Mouse (Mus musculus) hindbrain, embryonic 11.5 days (tissue): Measurements from ENCODE around the gene Dlg2. TPM values are rescaled to one million over a fixed set of nuclear protein-coding genes. Genes with fewer than 3 reads are reported as not detected.

Source experiments
- ATAC-seq: fragments of 200-750 bp; cut with Nextera tagmentation; 2 replicates; pipeline ENCODE4 v1.8.0; 2017; ENCODE audit warnings: mild to moderate bottlenecking, moderate TSS enrichment, moderate library complexity; ENCODE audit not compliant: low FRiP score
- DNase-seq: peaks from one replicate; pipeline ENCODE4 v3.0.0-alpha.2; 2015; ENCODE audit warnings: low spot score
- H3K27ac ChIP-seq: fragments of 300-500 bp; sonication (generic); 2 replicates; pipeline ENCODE4 v1.5.1; 2014; ENCODE audit warnings: mild to moderate bottlenecking, low read depth, low read length
- H3K27me3 ChIP-seq: fragments of 300-500 bp; sonication (generic); 2 replicates; pipeline ENCODE4 v1.6.1; 2014; ENCODE audit warnings: mild to moderate bottlenecking, low read length, moderate library complexity, mixed read lengths; ENCODE audit not compliant: control insufficient read depth, insufficient read depth
- H3K36me3 ChIP-seq: fragments of 300-500 bp; sonication (generic); 2 replicates; pipeline ENCODE4 v1.6.1; 2014; ENCODE audit warnings: mild to moderate bottlenecking, low read length, moderate library complexity, mixed read lengths; ENCODE audit not compliant: control insufficient read depth, insufficient read depth
- H3K4me1 ChIP-seq: fragments of 300-500 bp; sonication (generic); replicated peaks from 2 replicates; pipeline ENCODE4 v1.6.1; 2014; ENCODE audit warnings: low read length, mixed read lengths; ENCODE audit not compliant: control insufficient read depth, insufficient read depth
- H3K4me2 ChIP-seq: fragments of 300-500 bp; sonication (generic); replicated peaks from 2 replicates; pipeline ENCODE4 v1.6.1; 2014; ENCODE audit warnings: mild to moderate bottlenecking, low read depth, low read length
- H3K4me3 ChIP-seq: fragments of 300-500 bp; sonication (generic); 2 replicates; pipeline ENCODE4 v1.5.1; 2014; ENCODE audit warnings: low read depth, low read length
- H3K9ac ChIP-seq: fragments of 300-500 bp; sonication (generic); 2 replicates; pipeline ENCODE4 v1.6.1; 2014; ENCODE audit warnings: low read depth, low read length
- H3K9me3 ChIP-seq: fragments of 300-500 bp; sonication (generic); 2 replicates; pipeline ENCODE4 v1.6.1; 2016; ENCODE audit warnings: low read length; ENCODE audit not compliant: control insufficient read depth
- WGBS: fragments of 180-500 bp; shearing (Covaris S2); extraction: QIAGEN DNeasy Blood & Tissue Kit; methylation state at CpG from one replicate; pipeline ENCODE4 v1.1.7; 2014; 5-methylcytosine and 5-hydroxymethylcytosine counted together
- polyA plus RNA-seq: library from polyadenylated mRNA; unstranded; fragments of >200 nt; fragmentation: Nextera tagmentation; extraction: Ambion mirVana; gene quantifications from 2 replicates; pipeline ENCODE4 v1.2.1, GENCODE M21; 2014

Dlg2 gene
- polyA plus RNA-seq, 1 experiment from 2014 or later = 3.1 TPM

DNA sequence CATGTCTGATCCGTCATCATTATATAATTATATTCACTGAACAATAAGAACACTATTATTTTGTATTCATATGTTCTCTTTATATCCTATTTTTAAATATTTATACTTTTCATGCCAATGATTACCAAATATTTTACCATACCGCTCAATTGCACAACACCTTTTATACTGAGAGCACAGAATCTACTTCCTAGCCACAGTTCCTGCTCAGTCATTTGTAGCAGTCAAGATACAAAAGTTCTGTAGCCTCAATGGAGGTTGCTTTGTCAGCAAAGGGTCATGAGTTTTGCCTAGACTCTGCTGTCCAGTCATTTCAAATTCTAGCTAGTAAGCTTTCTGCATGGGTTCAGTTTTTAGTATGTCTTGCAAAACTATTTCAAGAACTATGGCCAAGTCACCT is 6.1 kb downstream of the Dlg2 start:
- ATAC-seq (no peak), DNase-seq (no peak)
- Histone ChIP-seq H3K9me3 (no peaks in the 10 kb centered on the region), H3K27ac (no peak overlapping the region), H3K36me3 (no peaks in the 10 kb centered on the region), H3K27me3 (no peaks in the 10 kb centered on the region), H3K9ac (no peak overlapping the region), H3K4me3 (no peak overlapping the region), H3K4me2 (no peak overlapping the region), H3K4me1 (no peaks in the 10 kb centered on the region)
- WGBS = 90% methylated on average over 2 of the region's 2 CpGs

DNA sequence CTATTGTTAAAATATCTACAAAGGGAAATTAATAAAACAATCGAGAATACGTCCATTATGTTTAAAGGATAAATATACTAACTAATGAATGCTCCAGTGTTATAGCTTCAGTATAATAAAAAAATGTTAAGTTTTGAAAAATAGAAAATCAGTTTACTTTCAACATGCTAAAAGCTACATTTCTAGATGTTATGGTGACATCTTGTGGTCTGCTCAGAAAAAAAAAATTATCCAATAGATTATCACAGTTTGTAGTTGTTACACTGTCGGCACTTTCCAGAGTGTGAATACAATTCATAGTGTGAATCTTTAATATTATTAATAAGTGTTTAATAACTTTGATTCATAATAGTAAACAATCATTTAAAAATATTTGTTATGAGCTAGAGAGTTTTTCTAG is 31.7 kb downstream of the Dlg2 start:
- Histone ChIP-seq H3K36me3 (no peaks in the 10 kb centered on the region), H3K4me1 (no peaks in the 10 kb centered on the region), H3K27me3 (no peaks in the 10 kb centered on the region), H3K4me2 (no peak overlapping the region), H3K9ac (no peak overlapping the region), H3K27ac (no peak overlapping the region), H3K4me3 (no peak overlapping the region), H3K9me3 (no peaks in the 10 kb centered on the region)
- WGBS = 81% methylated on average over 3 of the region's 3 CpGs
- ATAC-seq (no peak), DNase-seq (no peak)

DNA sequence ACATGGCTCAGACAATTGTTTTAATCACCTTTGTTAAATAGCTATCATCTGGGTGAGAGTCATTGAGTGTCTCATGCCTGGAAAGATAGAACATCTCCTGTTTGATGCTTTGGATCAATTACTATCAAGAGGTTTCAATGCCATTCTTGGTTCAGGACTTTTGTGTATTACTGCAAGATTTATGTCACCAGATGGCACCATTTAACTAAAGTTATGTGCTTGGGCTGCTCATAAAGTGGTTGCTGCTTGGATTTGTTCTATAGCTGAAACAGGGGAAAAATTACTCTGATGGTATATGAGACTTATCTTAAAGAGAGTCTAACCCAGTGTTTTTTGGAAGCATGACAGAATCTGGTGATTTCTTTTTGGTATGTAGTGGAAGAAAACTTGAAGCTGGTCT is 35.8 kb downstream of the Dlg2 start:
- Histone ChIP-seq H3K9me3 (no peaks in the 10 kb centered on the region), H3K9ac (no peak overlapping the region), H3K4me3 (no peak overlapping the region), H3K4me2 (no peak overlapping the region), H3K27ac (no peak overlapping the region), H3K4me1 (no peaks in the 10 kb centered on the region), H3K36me3 (no peaks in the 10 kb centered on the region), H3K27me3 (no peaks in the 10 kb centered on the region)
- ATAC-seq (no peak), DNase-seq (peak; percentile 14)

DNA sequence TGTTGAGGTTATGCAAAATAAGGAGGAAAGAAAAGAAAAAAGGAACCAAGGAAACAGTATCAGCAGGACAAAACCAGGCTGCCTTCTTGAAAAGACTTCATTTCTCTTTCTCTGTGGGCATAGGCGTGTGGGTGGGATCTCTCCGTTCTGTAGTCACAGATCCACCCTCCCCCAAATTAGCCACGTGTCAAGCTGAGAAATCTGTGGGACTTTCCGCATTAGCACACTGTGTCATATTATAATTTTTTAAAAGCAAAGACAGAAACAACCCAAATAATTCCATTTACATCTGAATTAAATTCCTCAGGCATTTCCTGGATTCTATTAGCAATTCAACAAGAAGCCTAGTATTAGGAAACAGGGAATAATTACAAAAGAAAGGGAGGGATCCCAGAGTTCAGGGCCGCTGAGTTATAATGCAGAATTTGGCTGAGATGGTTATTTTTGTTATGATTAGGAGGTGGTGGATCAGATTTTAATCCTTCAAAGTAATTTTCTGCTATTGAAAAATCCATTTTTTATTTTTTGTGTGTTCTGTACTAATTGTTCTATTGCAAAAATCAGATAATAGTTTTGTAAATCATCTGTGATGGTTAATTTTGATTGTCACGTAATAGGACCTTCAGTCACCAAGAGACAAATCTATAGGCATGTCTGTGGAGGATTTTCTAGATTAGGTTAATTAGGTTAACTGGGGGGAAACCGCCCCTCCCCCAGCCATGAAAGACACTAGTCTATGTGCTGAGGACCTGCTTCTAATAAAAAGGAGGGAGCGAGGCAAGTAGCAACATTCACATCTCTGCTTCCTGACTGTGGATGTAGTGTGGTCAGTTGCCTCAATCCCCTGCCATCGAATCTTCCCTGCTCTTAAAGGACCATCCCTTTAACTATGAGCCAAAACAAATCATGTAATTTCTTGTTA is 63.3 kb downstream of the Dlg2 start:
- no peaks in the 10 kb centered on the region for H3K36me3 ChIP-seq
- no peaks in the 10 kb centered on the region for H3K9me3 ChIP-seq
- no peak overlapping the region for H3K27ac ChIP-seq
- 55% methylated on average over 9 of the region's 9 CpGs for WGBS
- H3K9ac ChIP-seq = no peak overlapping the region
- no peak overlapping the region for H3K4me3 ChIP-seq
- no peak for DNase-seq
- ATAC-seq = peak; percentile 38; the same call in 1 of the 2 replicates
- no peak overlapping the region for H3K4me2 ChIP-seq
- H3K4me1 ChIP-seq = no peaks in the 10 kb centered on the region
- H3K27me3 ChIP-seq = no peaks in the 10 kb centered on the region

DNA sequence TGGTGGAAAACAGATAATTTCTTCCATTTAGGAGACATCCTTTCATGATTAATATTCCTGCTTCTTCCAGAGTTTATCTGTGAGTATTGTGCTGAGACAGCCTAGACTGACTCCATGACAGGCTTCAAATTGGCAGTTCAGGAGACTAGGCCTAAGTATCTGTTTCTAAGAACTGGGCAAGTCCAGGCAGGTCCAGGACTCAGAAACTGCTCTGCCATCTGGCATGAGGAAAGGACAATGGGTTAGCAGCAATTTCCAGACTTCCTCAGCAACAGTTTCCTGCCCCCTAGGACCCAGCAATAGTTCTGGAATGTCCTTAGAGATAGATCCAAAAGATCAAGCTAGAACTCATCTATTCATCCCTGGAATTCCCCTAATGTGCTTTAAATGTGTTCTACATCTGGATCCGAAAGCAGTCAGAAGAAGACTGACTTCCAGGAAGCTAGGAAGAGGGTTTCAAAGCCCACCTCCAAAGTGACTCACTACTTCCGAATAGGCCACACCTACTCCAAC is 64.4 kb downstream of the Dlg2 start:
- WGBS = 91% methylated on average over 2 of the region's 2 CpGs
- Histone ChIP-seq H3K9me3 (no peaks in the 10 kb centered on the region), H3K9ac (no peak overlapping the region)

DNA sequence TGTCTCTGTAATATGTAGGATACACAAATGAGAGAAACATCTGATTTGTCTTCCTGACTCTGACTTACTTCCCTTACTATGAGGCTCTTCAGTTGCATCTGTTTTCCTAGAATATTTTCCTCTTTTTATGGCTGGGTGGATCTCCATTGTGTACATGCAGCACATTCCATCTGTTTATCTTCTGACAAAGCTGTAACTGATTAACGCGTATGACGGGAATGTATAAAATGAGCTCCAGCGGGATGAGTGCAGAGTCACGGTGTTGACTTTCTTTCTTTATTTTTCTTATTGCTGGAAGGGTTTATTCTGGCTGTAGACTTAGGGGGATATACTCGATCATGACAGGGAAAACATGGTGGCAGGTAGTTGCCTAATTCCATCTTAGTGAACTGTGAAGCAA is 76.9 kb downstream of the Dlg2 start:
- H3K9ac ChIP-seq = no peak overlapping the region

More for the DNA sequence above, 64.4 kb downstream of the Dlg2 start:
- ATAC-seq (no peak), DNase-seq (no peak)
- Histone ChIP-seq H3K4me2 (no peak overlapping the region), H3K4me1 (no peaks in the 10 kb centered on the region), H3K36me3 (no peaks in the 10 kb centered on the region), H3K4me3 (no peak overlapping the region), H3K27ac (no peak overlapping the region), H3K27me3 (no peaks in the 10 kb centered on the region)

DNA sequence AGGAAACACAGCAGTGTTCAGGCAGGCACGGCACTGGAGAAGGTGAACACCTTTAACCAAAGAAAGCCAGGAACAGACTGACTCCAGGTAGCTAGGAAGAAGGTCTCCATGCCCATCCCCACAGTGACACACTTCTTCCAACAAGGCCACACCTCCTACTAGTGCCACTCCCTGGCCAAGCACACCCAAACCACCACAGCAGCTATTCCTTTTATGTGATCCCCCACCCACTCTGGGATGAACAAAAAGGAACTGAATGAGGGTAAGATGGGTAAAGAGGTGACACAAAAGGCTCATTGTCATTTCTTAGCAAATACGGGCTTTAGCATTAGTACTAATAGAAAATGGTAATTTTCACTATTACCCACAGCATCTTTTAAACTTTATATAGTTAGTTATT is 77.9 kb downstream of the Dlg2 start:
- no peaks in the 10 kb centered on the region for H3K27me3 ChIP-seq
- H3K4me3 ChIP-seq = no peak overlapping the region
- H3K9me3 ChIP-seq = no peaks in the 10 kb centered on the region
- no peak for ATAC-seq
- H3K4me1 ChIP-seq = no peaks in the 10 kb centered on the region
- no peak overlapping the region for H3K4me2 ChIP-seq
- H3K36me3 ChIP-seq = no peaks in the 10 kb centered on the region
- 85% methylated on average over 2 of the region's 2 CpGs for WGBS
- no peak overlapping the region for H3K27ac ChIP-seq
- no peak for DNase-seq
- H3K9ac ChIP-seq = no peak overlapping the region

More for the DNA sequence above, 76.9 kb downstream of the Dlg2 start:
- H3K4me3 ChIP-seq = no peak overlapping the region
- H3K4me2 ChIP-seq = no peak overlapping the region
- H3K27ac ChIP-seq = no peak overlapping the region
- ATAC-seq (no peak), DNase-seq (no peak)
- H3K27me3 ChIP-seq = no peaks in the 10 kb centered on the region
- 83% methylated on average over 6 of the region's 6 CpGs for WGBS
- no peaks in the 10 kb centered on the region for H3K9me3 ChIP-seq
- no peaks in the 10 kb centered on the region for H3K4me1 ChIP-seq
- H3K36me3 ChIP-seq = no peaks in the 10 kb centered on the region

DNA sequence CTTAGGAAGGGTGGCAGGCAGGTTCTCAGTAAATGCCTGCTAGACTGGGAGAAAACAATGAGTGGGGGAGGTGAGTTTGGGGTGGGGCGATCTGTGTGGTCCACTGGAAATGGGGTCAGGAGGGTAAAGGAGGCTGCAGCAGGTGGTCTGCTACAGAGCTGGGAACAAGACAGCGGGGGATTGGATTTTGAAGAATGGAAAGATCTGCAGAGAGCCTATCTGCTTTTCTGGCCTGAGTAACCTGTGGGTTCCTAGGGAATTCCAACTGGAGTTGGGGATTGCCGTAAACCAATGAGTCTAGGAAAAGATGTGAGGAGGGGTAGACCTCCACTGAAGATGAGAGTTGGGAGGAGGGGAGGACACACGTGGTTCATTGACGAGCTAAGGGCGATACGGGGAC is 92.7 kb downstream of the Dlg2 start:
- Histone ChIP-seq H3K36me3 (no peaks in the 10 kb centered on the region), H3K27ac (no peak overlapping the region), H3K4me3 (no peak overlapping the region), H3K9me3 (no peaks in the 10 kb centered on the region), H3K9ac (no peak overlapping the region), H3K4me2 (no peak overlapping the region), H3K4me1 (no peaks in the 10 kb centered on the region), H3K27me3 (no peaks in the 10 kb centered on the region)
- WGBS = 9% methylated on average over 7 of the region's 7 CpGs
- no peak for ATAC-seq
- DNase-seq = no peak

DNA sequence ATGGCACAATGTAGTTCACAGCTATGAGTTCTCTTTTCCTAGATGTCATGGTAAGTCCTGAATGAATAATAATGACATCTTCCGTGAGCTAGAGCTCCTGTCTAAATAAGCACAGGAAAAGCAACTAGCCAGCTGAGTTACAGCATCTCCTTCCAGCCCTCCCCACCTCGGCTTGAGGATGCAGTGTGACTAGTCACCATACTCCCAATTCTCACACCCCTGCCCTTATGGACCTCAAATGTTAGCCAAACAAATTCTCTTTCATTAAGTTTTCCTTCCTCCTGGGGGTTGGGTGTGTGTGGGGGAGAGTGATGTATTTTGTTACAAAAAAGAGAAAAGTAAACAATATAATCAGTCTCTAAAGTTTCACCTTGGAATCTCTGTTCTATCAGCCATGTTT is 111.3 kb downstream of the Dlg2 start:
- Histone ChIP-seq H3K9me3 (no peaks in the 10 kb centered on the region), H3K4me1 (no peaks in the 10 kb centered on the region), H3K36me3 (no peaks in the 10 kb centered on the region), H3K27me3 (no peaks in the 10 kb centered on the region), H3K4me3 (no peak overlapping the region), H3K4me2 (no peak overlapping the region), H3K27ac (no peak overlapping the region), H3K9ac (no peak overlapping the region)
- ATAC-seq (no peak), DNase-seq (no peak)
- WGBS = 71% methylated on average over 2 of the region's 2 CpGs
